Mouse (Mus musculus) spleen, adult 12 weeks (tissue): Measurements from ENCODE around the gene Ndufb2.
A peak's percentile ranks its signal among the peaks of the same experiment; 100 is the strongest.

Experiments used
- DNase-seq: peaks from one replicate; pipeline ENCODE4 v3.0.0; 2022; ENCODE audit warnings: low spot score

The Ndufb2 gene

DNA sequence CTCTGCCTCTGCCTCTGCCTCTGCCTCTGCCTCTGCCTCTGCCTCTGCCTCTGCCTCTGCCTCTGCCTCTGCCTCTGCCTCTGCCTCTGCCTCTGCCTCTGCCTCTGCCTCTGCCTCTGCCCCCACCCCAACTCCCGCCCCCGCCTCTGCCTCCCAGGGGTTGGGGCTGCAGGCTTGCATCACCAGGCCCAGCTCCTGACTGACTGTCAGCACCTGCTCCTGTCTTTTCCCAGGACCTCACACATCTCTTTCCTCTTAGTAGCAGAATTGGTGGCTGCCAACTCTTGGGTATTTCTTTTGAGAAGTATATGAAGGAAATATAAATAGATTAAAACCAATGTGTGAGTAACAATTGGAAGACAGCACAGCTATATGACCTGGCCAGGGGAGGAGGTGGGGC, 11.8 kb upstream of the Ndufb2 start:
- DNase-seq: no peak

DNA sequence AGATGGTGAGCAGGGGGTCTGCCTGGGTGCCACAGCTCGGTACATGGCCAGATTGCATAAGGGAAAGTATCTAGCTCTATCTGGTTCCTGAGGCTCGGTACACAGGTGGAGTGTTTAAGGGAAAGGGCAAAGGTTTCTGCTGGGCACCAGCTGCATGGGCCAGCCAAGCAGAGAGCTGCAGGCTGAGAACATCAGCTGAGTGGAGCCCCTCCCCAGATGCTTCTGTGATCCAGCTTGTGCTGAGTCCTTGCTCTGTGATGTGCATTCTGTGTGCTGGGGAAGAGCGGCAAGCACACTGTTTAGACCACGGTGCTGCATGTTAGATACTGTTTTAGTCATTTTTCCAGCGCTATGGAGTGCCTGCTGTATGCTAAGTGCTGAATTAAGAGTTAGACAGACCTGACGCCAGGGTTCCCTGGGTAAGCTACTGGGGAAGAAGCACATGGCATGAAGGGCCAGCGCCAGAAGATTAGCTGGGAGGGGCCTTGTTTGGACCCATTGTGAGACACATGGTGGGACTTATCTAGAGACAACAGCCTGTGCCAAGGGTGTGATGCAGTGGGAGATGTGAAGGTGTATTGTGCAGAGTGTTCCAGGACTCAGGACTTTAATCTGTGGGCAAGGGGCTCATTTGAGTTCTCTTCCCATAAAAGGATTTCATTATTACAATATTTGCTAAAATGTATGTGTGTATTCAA, 11.1 kb upstream of the Ndufb2 start:
- no peak for DNase-seq

DNA sequence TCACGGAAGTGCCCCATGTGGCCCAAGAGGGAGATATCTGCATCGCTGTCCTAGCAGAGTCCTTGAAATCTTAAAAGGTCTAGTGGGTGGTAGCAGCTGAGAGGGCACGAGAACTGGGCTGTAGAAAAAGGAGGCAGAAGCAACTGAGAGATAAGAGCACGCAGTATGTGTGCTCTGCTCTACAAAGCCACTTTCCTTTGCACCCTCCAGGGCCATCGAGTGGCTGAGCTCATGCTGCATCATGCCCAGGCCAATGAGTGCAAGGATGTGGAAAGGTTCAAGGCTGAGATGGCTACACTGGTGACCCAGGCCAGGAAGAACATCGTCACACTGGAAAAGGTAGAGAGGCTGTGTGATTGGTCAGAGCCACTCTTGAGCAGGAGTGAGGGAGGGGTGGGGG, 6.9 kb upstream of the Ndufb2 start, which contains the start of gene Gm42420:
Gene Gm42420 (plus strand): TSS at position 237 of the 400 bp plus-strand sequence.
- DNase-seq: no peak

DNA sequence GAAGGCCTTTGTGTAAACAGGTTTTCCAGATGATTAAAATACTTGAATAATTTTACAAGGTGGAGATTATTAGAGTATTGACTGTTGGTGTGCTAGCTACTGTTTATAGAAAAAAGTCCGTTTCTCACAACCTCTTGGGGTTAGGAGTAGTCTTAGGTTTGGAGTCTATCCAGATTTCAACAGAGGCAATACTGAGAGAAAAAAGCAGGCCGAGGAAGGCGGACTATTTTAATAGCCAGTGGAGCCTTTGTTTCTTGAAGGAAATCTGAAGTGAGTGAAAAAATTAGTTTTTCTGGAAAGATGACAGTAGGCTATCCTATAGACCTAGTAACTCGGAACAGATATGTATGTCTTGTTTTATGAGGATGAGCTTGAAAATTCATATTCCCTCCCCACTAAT, 893 bp upstream of the Ndufb2 start:
- DNase-seq: no peak

DNA sequence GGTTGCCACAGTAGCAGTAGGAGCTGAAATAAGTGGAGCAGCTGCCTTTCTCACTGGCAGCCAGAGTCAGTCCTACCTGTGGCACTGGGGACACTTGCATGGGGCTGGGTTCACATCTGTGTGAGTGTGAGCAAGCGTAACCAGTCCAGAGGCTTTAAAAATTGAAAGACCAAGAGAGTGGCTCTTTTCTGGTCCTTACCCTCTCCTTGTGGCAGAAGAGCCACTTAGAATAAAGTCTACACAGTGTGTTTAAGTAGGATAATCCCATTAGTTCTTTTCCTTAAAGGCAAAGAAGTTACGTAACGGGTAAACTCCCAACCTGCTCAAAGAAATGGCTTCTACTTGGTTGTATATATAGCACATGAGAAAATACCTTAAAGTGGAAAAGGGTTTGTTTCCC, 8.5 kb downstream of the Ndufb2 start:
- no peak for DNase-seq

DNA sequence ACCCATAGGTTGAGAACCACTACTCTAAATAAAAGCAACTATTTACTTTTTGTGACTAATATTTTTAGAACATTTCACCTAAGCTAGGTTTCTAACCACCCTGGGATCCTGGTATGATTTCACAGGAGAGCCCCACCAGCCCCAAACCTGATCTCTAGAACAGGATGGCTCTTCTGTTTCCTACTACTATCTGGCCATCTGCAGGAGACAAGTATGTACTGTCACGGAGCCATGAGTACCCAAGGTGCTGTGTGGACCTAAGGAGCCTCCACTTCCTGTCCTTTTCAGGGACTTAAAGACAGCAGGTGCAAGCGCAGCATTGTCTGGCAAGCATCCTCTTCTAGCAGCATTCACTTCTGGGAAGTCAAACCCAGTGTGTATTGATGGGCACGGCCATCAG, 9.5 kb downstream of the Ndufb2 start:
- no peak for DNase-seq

DNA sequence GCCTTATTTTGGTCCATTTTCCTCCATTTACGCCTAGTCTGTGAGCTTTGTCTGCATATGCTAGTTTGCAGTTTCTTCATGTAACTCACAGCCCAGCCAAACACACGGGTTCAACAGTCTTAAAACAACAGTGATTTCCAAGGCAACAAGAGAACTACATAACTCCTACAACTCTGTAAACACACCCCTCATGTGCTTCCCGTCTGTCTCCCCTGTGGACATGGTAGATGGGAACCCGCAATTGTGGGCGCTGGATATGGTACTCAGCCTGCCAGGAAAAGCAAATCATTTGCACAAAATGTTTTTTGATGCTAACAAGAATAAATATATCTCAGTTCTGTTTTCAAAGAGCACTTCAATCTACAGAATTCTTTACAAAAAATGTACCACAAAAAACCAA, 12.2 kb downstream of the Ndufb2 start:
- DNase-seq: no peak

DNA sequence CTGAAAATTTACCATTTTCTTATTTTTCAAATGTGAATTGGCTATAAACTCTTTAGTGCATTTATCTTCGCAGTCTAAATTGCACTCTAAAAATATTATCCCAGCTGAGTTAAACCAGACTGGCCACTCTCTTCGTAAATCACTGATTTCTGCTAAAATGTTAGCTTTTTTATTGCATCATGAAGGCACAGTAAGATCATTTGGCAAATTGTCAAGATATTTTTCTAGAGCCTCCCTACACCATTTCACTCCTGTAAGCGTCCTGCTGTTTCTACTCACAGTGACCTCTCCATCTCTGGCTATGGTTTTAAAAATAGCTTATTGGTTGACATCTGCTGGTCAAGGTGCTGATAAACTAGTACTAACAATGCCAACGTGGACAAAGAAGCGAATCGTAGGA, 13.7 kb downstream of the Ndufb2 start:
- DNase-seq: no peak

DNA sequence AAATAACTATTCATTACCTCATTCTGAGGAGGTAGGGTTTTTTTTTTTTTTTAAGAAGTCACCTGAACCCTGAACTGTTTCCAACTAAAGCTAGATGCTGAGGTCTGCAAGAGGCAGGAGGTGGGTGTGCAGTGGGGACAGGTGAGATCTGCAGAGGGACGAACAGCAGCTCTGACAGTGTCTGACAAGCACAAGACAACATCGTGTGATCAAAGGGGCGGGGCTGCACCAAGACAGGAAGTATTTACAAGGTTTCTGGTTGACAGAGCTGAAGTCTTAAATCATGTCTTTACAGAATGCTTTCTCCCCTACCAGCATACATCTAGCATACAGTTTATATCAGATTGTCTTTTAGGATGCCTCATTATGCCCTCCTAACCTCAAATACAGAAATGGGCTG, 14.5 kb downstream of the Ndufb2 start:
- DNase-seq: peak; percentile 17

DNA sequence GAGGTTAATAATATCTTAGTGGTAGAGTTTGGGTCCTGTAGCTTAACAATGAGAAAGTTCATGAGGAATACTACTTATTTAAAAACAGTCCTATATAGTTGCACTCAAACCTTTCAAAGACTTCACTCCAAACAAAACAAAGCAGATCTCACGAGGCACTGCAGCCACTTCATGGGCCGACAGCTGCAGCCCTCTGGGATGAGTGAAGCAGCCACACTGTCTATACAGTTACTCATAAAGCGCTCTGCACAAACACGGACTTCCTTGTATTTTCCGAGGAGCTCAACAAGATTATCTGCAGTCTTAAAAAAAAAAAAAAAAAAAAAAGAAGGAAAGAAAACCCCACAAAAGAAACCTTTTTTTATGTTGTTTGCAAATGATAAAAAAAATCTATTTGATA, 15.0 kb downstream of the Ndufb2 start:
- DNase-seq: no peak

DNA sequence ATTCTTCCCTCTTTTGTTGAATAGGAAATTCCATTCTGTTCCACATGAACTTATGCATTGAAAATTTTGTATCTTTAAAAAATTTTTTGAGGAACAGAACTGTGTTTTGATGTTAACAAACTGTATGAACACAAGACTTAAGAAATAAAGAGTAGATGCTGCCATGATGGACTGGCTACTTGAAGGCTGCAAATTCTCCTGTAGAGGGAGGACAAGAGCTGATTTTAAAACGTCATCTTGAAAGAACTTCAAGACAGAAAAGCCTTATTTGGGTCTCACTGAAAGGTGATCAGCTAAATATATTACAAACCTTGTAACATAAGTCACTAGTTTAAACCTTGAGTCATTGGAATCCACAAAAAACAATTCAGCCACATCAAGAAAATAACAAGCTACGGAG, 17.8 kb downstream of the Ndufb2 start:
- DNase-seq: no peak

DNA sequence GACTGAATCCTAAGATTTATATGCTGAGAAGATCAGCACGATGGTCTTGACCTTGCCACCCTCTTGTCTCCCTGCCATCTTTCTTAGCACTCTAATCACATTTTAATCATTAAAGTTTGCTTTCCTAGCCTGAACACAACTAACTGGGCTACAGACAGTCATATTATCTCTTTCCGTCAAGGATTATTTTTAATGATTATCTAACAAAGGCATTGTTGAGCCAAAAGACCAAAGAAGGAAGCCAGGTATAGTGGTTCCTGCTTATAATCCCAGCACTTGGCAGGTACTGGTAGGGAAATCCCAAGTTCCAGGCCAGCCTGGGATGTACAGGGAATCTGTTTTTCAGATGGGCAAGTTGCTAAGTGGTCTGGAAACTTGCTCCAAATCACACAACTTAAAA, 18.9 kb downstream of the Ndufb2 start:
- DNase-seq: no peak
